Mouse (Mus musculus): ENCODE results near the gene Mcrip1. TPM values are rescaled to one million over a fixed set of nuclear protein-coding genes. Genes with fewer than 3 reads are reported as not detected.

Mcrip1 gene
- polyA plus RNA-seq, 1 experiment from 2014 or later, result 218 TPM

- TF ChIP-seq CTCF (IDR thresholded peaks at IDR 0.05; ENCODE audit: low read depth), result peak; percentile 90
- ATAC-seq (replicated peaks; ENCODE audit: low FRiP score, low read depth), result peak; percentile 1; the same call in 1 of the 2 replicates
- H3K27ac ChIP-seq, result peak overlapping the region; percentile 96; the same call in 1 of the 2 replicates
- WGBS, result 45% methylated on average over 15 of the region's 15 CpGs
- peak overlapping the region; percentile 91 for H3K4me3 ChIP-seq (replicated peaks; ENCODE audit: low read depth, low read length)
- no peaks in the 10 kb centered on the region for H3K27me3 ChIP-seq (ENCODE audit: insufficient read depth, low read length)
- peaks cover 20% of the 10 kb centered on the region for H3K36me3 ChIP-seq (ENCODE audit: insufficient read depth, low read length)
- peak overlapping the region; percentile 94 for H3K4me2 ChIP-seq (ENCODE audit: low read length)
- peaks cover 15% of the 10 kb centered on the region for H3K4me1 ChIP-seq (replicated peaks; ENCODE audit: insufficient read depth, low read length)
- no peaks in the 10 kb centered on the region for H3K9me3 ChIP-seq (replicated peaks; ENCODE audit: low read length)
- peak overlapping the region; percentile 97; the same call in 1 of the 2 replicates for H3K9ac ChIP-seq (ENCODE audit: low read depth, low read length)
- DNase-seq (ENCODE audit: low spot score), result peak; percentile 79
These were observed 30.0 kb upstream of the Mcrip1 start for GRCm38 (mm10) chr11:120579316-120580107.

DNA sequence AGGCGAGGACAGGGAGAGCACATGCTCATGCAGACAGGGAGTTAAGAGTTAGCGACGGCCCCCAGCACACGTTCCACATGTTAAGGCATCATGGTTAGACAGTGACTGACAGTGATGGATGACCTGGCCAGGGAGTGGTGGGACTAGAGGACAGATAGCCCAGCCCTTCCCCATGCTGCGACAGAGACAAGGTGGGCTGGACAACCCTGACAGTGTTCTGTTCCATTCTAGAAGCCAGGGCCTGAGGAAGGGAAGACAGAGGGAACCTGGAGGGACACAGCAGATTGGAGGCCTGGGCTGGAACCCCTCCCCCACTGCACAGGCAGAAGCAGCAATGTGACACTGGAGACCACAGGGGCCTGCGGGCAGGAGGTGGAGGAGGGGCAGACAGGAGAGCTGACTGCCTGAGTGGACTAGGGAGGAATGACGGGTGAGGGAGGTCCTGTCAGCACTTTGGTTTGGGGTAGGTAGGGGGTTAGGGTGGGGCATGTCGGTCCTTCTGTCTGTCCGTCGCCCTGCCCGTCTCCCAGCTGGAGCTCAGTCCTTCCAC lies 29.2 kb upstream of the Mcrip1 start:
- H3K4me1 ChIP-seq (replicated peaks; ENCODE audit: insufficient read depth, low read length), result peaks cover 19% of the 10 kb centered on the region
- H3K36me3 ChIP-seq (ENCODE audit: insufficient read depth, low read length), result peaks cover 20% of the 10 kb centered on the region
- TF ChIP-seq CTCF (IDR thresholded peaks at IDR 0.05; ENCODE audit: low read depth), result no peak
- H3K27ac ChIP-seq, result peak overlapping the region; percentile 80; the same call in 1 of the 2 replicates
- H3K9me3 ChIP-seq (replicated peaks; ENCODE audit: low read length), result no peaks in the 10 kb centered on the region
- WGBS, result 69% methylated on average over 11 of the region's 11 CpGs
- no peak overlapping the region for H3K4me3 ChIP-seq (replicated peaks; ENCODE audit: low read depth, low read length)
- DNase-seq (ENCODE audit: low spot score), result peak; percentile 32
- peak; percentile 6; the same call in 1 of the 2 replicates for ATAC-seq (replicated peaks; ENCODE audit: low FRiP score, low read depth)
- no peak overlapping the region for H3K9ac ChIP-seq (ENCODE audit: low read depth, low read length)
- H3K4me2 ChIP-seq (ENCODE audit: low read length), result no peak overlapping the region
- no peaks in the 10 kb centered on the region for H3K27me3 ChIP-seq (ENCODE audit: insufficient read depth, low read length)

DNA sequence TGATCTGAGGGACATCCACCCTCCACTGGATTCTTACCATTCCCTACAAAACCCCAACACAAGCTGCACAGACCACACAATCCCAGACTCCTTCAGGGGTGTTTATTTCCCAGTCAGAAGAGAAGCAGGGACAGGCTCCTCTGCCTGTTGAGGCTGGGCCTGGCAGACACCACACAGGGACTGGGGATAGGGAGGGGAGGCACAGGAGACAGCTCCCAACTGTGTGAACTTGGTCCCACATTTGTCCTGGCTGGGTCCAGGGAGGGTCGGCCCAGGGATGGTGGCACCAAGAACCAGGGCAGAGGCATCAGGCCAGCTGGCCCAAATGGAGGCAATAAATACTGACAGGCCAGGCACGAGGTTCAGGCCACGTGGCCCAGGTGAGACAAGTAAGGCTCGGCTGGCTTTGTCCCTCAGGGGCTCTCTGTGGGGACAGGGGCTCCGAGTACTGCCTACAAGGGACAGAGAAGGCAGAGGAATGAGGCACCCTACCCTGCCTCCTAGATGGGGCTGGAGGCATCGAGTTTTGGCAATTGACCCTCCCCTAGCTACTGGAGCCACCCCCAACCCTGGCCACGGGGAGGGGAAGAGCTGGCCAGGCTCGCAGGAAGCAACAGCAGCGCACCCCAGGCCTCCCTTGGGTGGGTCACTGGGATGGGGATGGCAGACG lies 28.6 kb upstream of the Mcrip1 start:
- Histone ChIP-seq H3K4me1 (replicated peaks; ENCODE audit: insufficient read depth, low read length) (peaks cover 19% of the 10 kb centered on the region), H3K4me3 (replicated peaks; ENCODE audit: low read depth, low read length) (no peak overlapping the region), H3K27ac (peak overlapping the region; percentile 80), H3K4me2 (ENCODE audit: low read length) (no peak overlapping the region), H3K36me3 (ENCODE audit: insufficient read depth, low read length) (peaks cover 20% of the 10 kb centered on the region), H3K27me3 (ENCODE audit: insufficient read depth, low read length) (no peaks in the 10 kb centered on the region), H3K9me3 (replicated peaks; ENCODE audit: low read length) (no peaks in the 10 kb centered on the region), H3K9ac (ENCODE audit: low read depth, low read length) (0 out of 2 replicates have a peak overlapping the region, but pooled peaks have one; percentile 20)
- ATAC-seq (replicated peaks; ENCODE audit: low FRiP score, low read depth) (no peak), DNase-seq (ENCODE audit: low spot score) (no peak)
- TF ChIP-seq CTCF (IDR thresholded peaks at IDR 0.05; ENCODE audit: low read depth), result no peak
- WGBS, result 67% methylated on average over 10 of the region's 10 CpGs

DNA sequence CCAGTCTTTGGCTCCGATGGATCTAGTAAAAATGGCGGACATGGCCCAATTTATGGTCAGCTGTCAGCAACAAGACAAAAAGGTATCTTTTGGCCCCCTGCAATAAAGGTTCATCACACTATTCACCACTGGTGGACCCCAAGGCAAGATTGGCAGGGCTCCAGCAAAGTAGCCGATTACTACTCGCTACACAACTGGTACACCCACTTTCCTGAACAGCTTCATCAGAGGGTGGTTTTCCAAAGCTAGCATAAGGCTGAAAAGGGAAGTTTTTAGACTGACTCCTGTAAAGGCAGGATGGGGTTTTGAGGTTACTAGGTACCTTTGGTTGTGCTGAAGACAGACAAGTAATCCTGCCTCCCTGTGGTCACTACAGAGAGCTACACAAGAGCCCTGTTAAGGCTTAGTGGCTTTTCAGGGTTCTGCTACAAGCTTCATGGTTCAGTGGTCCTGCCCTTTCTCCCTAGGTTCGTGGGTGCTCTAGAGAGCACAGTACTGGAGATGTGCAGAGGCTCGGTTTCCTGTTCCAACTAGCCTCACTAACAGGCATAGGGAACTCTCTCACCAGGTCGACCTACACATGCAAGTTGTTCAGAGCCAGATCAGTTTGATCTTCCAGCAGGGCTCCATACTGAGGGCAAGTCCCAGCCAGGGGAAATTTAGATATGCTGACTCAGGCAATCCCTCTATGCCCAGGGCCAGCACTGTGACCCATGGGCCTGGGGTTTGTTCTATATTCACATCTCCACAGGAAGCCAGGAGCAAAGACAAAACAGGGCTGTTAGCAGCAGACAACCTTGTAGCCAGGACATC lies 27.9 kb upstream of the Mcrip1 start:
- Histone ChIP-seq H3K4me1 (replicated peaks; ENCODE audit: insufficient read depth, low read length) (peaks cover 19% of the 10 kb centered on the region), H3K9ac (ENCODE audit: low read depth, low read length) (0 out of 2 replicates have a peak overlapping the region, but pooled peaks have one; percentile 20), H3K4me3 (replicated peaks; ENCODE audit: low read depth, low read length) (no peak overlapping the region), H3K4me2 (ENCODE audit: low read length) (peak overlapping the region; percentile 18; the same call in 1 of the 2 replicates), H3K36me3 (ENCODE audit: insufficient read depth, low read length) (peaks cover 20% of the 10 kb centered on the region), H3K27ac (peak overlapping the region; percentile 80), H3K27me3 (ENCODE audit: insufficient read depth, low read length) (no peaks in the 10 kb centered on the region), H3K9me3 (replicated peaks; ENCODE audit: low read length) (no peaks in the 10 kb centered on the region)
- DNase-seq (ENCODE audit: low spot score), result peak; percentile 72
- 67% methylated on average over 7 of the region's 7 CpGs for whole genome bisulfite sequencing
- 0 out of 2 replicates have a peak, but pooled peaks have one; percentile 6 for ATAC-seq (replicated peaks; ENCODE audit: low FRiP score, low read depth)
- peak; percentile 65 for TF ChIP-seq CTCF (IDR thresholded peaks at IDR 0.05; ENCODE audit: low read depth)

- ATAC-seq (replicated peaks; ENCODE audit: low FRiP score, low read depth), result no peak
These were observed 26.9 kb upstream of the Mcrip1 start for GRCm38 (mm10) chr11:120576365-120576981.

More at GRCm38 (mm10) chr11:120576365-120576981, 26.9 kb upstream of the Mcrip1 start:
- no peak for TF ChIP-seq CTCF (IDR thresholded peaks at IDR 0.05; ENCODE audit: low read depth)
- Histone ChIP-seq H3K4me2 (ENCODE audit: low read length) (no peak overlapping the region; the same call in 1 of the 2 replicates), H3K9me3 (replicated peaks; ENCODE audit: low read length) (no peaks in the 10 kb centered on the region), H3K4me3 (replicated peaks; ENCODE audit: low read depth, low read length) (no peak overlapping the region), H3K9ac (ENCODE audit: low read depth, low read length) (no peak overlapping the region), H3K4me1 (replicated peaks; ENCODE audit: insufficient read depth, low read length) (peaks cover 16% of the 10 kb centered on the region), H3K36me3 (ENCODE audit: insufficient read depth, low read length) (peaks cover 20% of the 10 kb centered on the region), H3K27ac (peak overlapping the region; percentile 80), H3K27me3 (ENCODE audit: insufficient read depth, low read length) (no peaks in the 10 kb centered on the region)
- DNase-seq (ENCODE audit: low spot score), result peak; percentile 36
- WGBS, result 90% methylated on average over 3 of the region's 3 CpGs
